Mouse (Mus musculus) kidney, postnatal 0 days (tissue): ENCODE data around the gene Rgs14. TPM values are rescaled to one million over a fixed set of nuclear protein-coding genes. Genes with fewer than 3 reads are reported as not detected.
A peak's percentile ranks its signal among the peaks of the same experiment; 100 is the strongest.

Source experiments
- ATAC-seq: fragments of 200-750 bp; cut with Nextera tagmentation; replicated peaks from 2 replicates; pipeline ENCODE4 v1.8.0; 2017; ENCODE audit warnings: low read depth, moderate number of reproducible peaks, moderate TSS enrichment, moderate library complexity; ENCODE audit not compliant: low FRiP score
- DNase-seq: peaks from one replicate; pipeline ENCODE4 v3.0.0-alpha.2; 2016; ENCODE audit warnings: low spot score
- H3K27ac ChIP-seq: fragments of 300-500 bp; sonication (generic); 2 replicates; pipeline ENCODE4 v1.5.1; 2014; ENCODE audit warnings: mild to moderate bottlenecking
- H3K27me3 ChIP-seq: fragments of 300-500 bp; sonication (generic); 2 replicates; pipeline ENCODE4 v1.6.1; 2014; ENCODE audit warnings: low read length, mixed read lengths; ENCODE audit not compliant: insufficient read depth
- H3K36me3 ChIP-seq: fragments of 300-500 bp; sonication (generic); 2 replicates; pipeline ENCODE4 v1.6.1; 2014; ENCODE audit warnings: low read length, mixed read lengths; ENCODE audit not compliant: insufficient read depth
- H3K4me1 ChIP-seq: fragments of 300-500 bp; sonication (generic); replicated peaks from 2 replicates; pipeline ENCODE4 v1.6.1; 2014; ENCODE audit warnings: antibody characterized with exemption, low read length, mixed read lengths; ENCODE audit not compliant: insufficient read depth
- H3K4me2 ChIP-seq: fragments of 300-500 bp; sonication (generic); 2 replicates; pipeline ENCODE4 v1.6.1; 2014; ENCODE audit warnings: mild to moderate bottlenecking, low read length, moderate library complexity, mixed read lengths
- H3K4me3 ChIP-seq: fragments of 300-500 bp; sonication (generic); replicated peaks from 2 replicates; pipeline ENCODE4 v1.5.1; 2014; ENCODE audit warnings: low read depth, low read length
- H3K9ac ChIP-seq: fragments of 300-500 bp; sonication (generic); 2 replicates; pipeline ENCODE4 v1.6.1; 2014; ENCODE audit warnings: low read depth, low read length
- H3K9me3 ChIP-seq: fragments of 300-500 bp; sonication (generic); replicated peaks from 2 replicates; pipeline ENCODE4 v1.6.1; 2016; ENCODE audit warnings: low read length, inconsistent platforms, mixed read lengths
- CTCF ChIP-seq: IDR thresholded peaks from 2 replicates; pipeline ENCODE4 v1.5.1; 2016; ENCODE audit warnings: antibody characterized with exemption, low read depth, mild to moderate bottlenecking, moderate library complexity
- WGBS: fragments of 180-500 bp; shearing (Covaris S2); extraction: QIAGEN DNeasy Blood & Tissue Kit; methylation state at CpG from one replicate; pipeline ENCODE4 v1.1.7; 2014; 5-methylcytosine and 5-hydroxymethylcytosine counted together
- polyA plus RNA-seq: library from polyadenylated mRNA; unstranded; fragments of >200 nt; fragmentation: Nextera tagmentation; extraction: Ambion mirVana; gene quantifications from 2 replicates; pipeline ENCODE4 v1.2.1, GENCODE M21; 2015

The Rgs14 gene
- polyA plus RNA-seq, 1 experiment from 2014 or later, result 1.6 TPM

DNA sequence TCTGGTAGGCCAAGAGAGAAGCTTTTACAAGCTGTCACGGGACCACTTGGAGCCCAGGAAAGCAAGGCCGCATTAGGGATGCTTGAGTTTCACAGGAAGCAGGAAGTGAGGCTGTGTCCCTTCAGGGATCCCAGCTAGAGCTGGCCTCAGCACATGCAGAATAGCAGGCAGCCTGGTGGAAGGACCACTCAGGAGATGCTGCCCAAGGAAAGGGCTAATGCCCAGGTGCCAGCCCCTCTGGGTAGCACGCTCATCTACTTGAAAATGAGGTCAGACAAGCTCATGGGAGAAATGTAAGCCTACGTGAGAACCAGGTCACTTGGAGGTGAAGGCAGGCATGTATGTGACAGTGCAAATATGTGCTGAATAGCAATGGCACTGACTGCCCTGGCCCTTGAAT, 42.4 kb upstream of the Rgs14 start:
- no peak for TF ChIP-seq CTCF
- DNase-seq, result no peak
- ATAC-seq, result no peak
- Histone ChIP-seq H3K4me3 (no peak overlapping the region), H3K9ac (no peak overlapping the region), H3K4me1 (peaks cover 18% of the 10 kb centered on the region), H3K27me3 (no peaks in the 10 kb centered on the region), H3K4me2 (no peak overlapping the region), H3K36me3 (peaks cover 26% of the 10 kb centered on the region), H3K9me3 (no peaks in the 10 kb centered on the region), H3K27ac (peak overlapping the region; percentile 13; the same call in 1 of the 2 replicates)
- WGBS, result 49% methylated on average over 4 of the region's 4 CpGs

DNA sequence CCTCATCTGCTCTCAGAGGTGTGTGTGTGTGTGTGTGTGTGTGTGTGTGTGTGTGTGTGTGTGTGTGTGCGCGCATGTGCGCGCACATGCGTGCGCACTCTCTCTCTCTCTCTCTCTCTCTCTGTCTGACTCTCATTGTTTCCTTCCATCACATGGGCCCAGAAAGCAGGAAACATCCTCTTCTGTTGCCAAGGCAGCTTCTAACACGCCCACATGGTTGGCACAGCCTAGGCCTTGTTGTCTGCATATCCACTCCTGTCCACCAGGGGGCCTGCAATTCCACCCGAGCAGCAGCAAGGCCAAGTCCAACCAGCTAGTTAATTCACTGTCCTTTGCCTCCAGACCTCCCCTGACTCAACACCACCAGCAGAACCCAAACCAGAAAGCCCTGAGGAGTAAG, 41.9 kb upstream of the Rgs14 start:
- ATAC-seq (peak; percentile 34; the same call in 1 of the 2 replicates), DNase-seq (peak; percentile 90)
- no peak overlapping the region for H3K4me3 ChIP-seq
- peaks cover 18% of the 10 kb centered on the region for H3K4me1 ChIP-seq
- H3K4me2 ChIP-seq, result no peak overlapping the region
- 52% methylated on average over 8 of the region's 8 CpGs for WGBS
- TF ChIP-seq CTCF, result peak; percentile 89
- no peak overlapping the region for H3K27ac ChIP-seq
- H3K9ac ChIP-seq, result no peak overlapping the region
- H3K9me3 ChIP-seq, result no peaks in the 10 kb centered on the region
- H3K27me3 ChIP-seq, result no peaks in the 10 kb centered on the region
- peaks cover 26% of the 10 kb centered on the region for H3K36me3 ChIP-seq

DNA sequence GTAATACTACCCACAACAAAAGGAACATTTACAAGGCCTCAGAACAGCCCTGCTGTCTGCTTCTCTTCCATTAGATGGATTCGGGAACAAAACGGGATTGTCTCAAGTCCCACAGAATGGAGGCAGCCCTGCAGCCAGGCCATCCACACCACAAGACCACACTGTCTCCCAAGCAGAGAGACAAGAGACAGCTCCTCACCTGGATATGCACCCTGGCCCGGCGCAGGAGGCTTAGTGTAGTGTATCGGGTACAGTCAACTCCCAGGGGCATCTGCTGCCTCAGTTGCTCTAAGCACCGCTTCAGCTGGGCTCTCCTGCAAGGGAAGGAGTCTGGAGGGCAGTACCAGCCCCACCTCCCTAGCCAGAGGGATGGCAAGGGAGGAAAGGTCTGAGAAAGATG, 41.4 kb upstream of the Rgs14 start:
- TF ChIP-seq CTCF, result no peak
- H3K4me1 ChIP-seq, result peaks cover 15% of the 10 kb centered on the region
- WGBS, result 84% methylated on average over 6 of the region's 6 CpGs
- peaks cover 25% of the 10 kb centered on the region for H3K36me3 ChIP-seq
- ATAC-seq, result no peak
- no peaks in the 10 kb centered on the region for H3K27me3 ChIP-seq
- no peak for DNase-seq
- H3K27ac ChIP-seq, result no peak overlapping the region
- 0 out of 2 replicates have a peak overlapping the region, but pooled peaks have one; percentile 3 for H3K9ac ChIP-seq
- peak overlapping the region; percentile 68 for H3K4me2 ChIP-seq
- H3K4me3 ChIP-seq, result peak overlapping the region; percentile 50; the same call in 1 of the 2 replicates
- no peaks in the 10 kb centered on the region for H3K9me3 ChIP-seq

DNA sequence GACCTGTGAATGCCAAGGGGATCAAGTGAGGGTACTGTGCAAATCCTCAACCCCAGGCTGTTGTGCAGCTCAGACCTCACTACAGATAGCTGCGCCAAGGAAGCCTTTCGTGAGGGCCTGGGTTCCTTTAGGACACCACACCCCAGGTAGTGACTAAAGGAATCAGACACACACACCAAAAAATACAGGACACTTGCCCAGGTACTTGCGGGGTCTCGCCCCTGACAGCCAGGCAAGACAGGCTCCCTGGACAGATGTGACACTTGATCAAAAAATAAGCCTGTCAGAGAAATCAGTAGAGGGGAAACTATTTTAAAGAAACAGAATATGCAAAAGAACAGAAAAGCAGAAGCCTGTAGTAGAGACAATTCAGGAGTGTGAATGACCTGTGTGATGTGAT, 40.9 kb upstream of the Rgs14 start:
- no peak overlapping the region for H3K27ac ChIP-seq
- peaks cover 10% of the 10 kb centered on the region for H3K4me1 ChIP-seq
- peaks cover 21% of the 10 kb centered on the region for H3K36me3 ChIP-seq
- H3K9me3 ChIP-seq, result no peaks in the 10 kb centered on the region
- H3K27me3 ChIP-seq, result no peaks in the 10 kb centered on the region
- ATAC-seq, result no peak
- no peak overlapping the region; the same call in 1 of the 2 replicates for H3K9ac ChIP-seq
- WGBS, result 77% methylated on average over 4 of the region's 4 CpGs
- peak overlapping the region; percentile 68 for H3K4me2 ChIP-seq
- TF ChIP-seq CTCF, result no peak
- peak overlapping the region; percentile 50 for H3K4me3 ChIP-seq
- DNase-seq, result no peak

DNA sequence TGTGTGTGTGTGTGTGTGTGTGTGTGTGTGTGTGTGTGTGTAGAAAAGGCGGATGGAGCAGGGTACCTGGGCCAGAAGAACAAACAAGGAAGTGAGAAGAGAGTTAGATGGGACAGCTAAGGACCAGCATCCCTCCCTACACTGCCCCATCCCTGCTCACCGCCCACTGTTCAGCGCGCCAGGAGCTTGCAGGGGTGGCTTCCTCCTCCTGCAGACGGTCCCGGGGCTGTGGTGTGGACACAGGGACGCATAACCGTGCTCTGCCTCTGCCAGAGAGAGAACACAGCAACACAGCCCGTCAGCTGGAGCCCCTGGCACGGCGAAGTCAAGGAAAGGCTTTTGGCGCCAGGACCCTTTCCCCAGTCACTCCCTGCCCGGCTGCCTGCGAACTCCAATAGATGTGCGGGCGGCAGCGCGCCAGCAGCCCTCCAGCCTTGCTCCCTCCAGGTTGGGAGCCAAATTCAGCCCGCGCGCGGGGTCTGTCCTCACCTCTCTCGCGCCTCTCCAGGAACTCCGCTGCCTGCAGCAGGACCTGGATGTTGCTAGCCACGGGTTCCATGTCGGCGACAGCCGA, 40.3 kb upstream of the Rgs14 start:
- peaks cover 15% of the 10 kb centered on the region for H3K36me3 ChIP-seq
- H3K4me1 ChIP-seq, result peaks cover 10% of the 10 kb centered on the region
- DNase-seq (peak; percentile 37), ATAC-seq (peak; percentile 8)
- TF ChIP-seq CTCF, result no peak
- H3K27ac ChIP-seq, result peak overlapping the region; percentile 3; the same call in 1 of the 2 replicates
- peak overlapping the region; percentile 54 for H3K9ac ChIP-seq
- H3K4me3 ChIP-seq, result peak overlapping the region; percentile 50
- no peaks in the 10 kb centered on the region for H3K27me3 ChIP-seq
- H3K9me3 ChIP-seq, result no peaks in the 10 kb centered on the region
- 0% methylated on average over 26 of the region's 29 CpGs for WGBS
- peak overlapping the region; percentile 68 for H3K4me2 ChIP-seq

DNA sequence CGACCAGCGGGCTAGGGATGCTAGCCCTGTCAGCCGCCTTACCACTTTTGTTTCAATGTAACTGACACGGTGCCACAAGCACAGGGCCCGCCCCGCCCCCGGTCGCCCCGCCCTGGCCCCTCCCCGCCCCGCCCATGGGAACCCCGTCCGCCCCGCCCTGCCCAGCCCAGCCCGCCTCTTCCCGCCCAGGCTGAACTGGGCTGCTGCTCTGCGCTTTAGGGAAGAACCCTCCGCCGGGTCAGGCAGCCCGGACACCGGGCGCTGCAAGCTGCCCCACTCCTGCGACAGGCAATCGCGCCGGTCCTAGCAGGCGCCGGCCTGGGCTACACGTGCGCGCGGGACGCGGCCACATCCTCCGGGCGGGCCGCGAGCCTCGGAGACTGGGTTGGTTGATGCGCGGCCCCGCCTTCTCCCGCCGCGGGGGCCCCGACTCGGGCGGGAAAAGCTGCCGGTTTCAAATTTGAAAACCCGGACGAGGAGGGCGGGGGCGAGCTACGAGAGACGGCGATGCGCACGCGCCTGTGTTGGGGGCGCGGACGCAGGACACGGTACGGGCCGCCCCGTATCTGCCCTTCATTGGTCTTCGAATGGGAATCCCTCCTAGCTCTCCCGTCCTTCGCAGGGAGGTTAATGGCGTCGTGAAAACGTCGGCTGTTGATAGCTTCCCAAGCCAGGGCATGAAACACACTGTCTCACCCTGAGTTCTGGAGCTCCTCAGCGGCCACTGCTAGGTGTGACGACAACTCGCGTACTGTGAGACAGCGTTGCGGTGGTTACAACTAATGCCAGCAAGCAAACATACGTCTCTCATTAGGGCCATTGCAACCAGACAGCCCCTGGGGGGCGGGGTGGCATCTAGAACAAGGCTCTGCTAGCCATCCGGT, 39.6 kb upstream of the Rgs14 start, which contains the start of gene Mxd3:
TSS of gene Mxd3 (minus strand) at position 141 of the 884 bp plus-strand sequence.
- ATAC-seq (peak; percentile 75), DNase-seq (peak; percentile 88)
- Histone ChIP-seq H3K27ac (peak within 1 kb of the TSS; percentile 65), H3K4me1 (peaks cover 10% of the 10 kb centered on the region), H3K4me3 (peak within 1 kb of the TSS; percentile 50), H3K4me2 (peak within 1 kb of the TSS; percentile 68), H3K27me3 (no peaks in the 10 kb centered on the region), H3K9ac (peak within 1 kb of the TSS; percentile 54), H3K36me3 (peaks cover 10% of the 10 kb centered on the region; the same call in 1 of the 2 replicates), H3K9me3 (no peaks in the 10 kb centered on the region)
- TF ChIP-seq CTCF, result no peak
- under 1% methylated on average over 75 of the region's 82 CpGs for WGBS
